Mouse (Mus musculus) liver, embryonic 15.5 days (tissue): ENCODE results near the gene Ccnj. TPM values are rescaled to one million over a fixed set of nuclear protein-coding genes. Genes with fewer than 3 reads are reported as not detected.

Source experiments
- ATAC-seq: fragments of 200-750 bp; cut with Nextera tagmentation; 2 replicates; pipeline ENCODE4 v1.8.0; 2017; ENCODE audit warnings: moderate number of reproducible peaks, mild to moderate bottlenecking, moderate library complexity; ENCODE audit not compliant: insufficient read depth
- H3K27ac ChIP-seq: fragments of 300-500 bp; sonication (generic); replicated peaks from 2 replicates; pipeline ENCODE4 v1.5.1; 2015; ENCODE audit warnings: mild to moderate bottlenecking, inconsistent platforms
- H3K27me3 ChIP-seq: fragments of 300-500 bp; sonication (generic); 2 replicates; pipeline ENCODE4 v1.6.1; 2015; ENCODE audit warnings: mild to moderate bottlenecking, inconsistent platforms
- H3K36me3 ChIP-seq: fragments of 300-500 bp; sonication (generic); replicated peaks from 2 replicates; pipeline ENCODE4 v1.6.1; 2015; ENCODE audit warnings: moderate library complexity, mild to moderate bottlenecking, inconsistent platforms
- H3K4me1 ChIP-seq: fragments of 300-500 bp; sonication (generic); replicated peaks from 2 replicates; pipeline ENCODE4 v1.6.1; 2015; ENCODE audit warnings: inconsistent platforms
- H3K4me2 ChIP-seq: fragments of 300-500 bp; sonication (generic); 2 replicates; pipeline ENCODE4 v1.6.1; 2015; ENCODE audit warnings: moderate library complexity, mild to moderate bottlenecking, inconsistent platforms
- H3K4me3 ChIP-seq: fragments of 300-500 bp; sonication (generic); replicated peaks from 2 replicates; pipeline ENCODE4 v1.5.1; 2015; ENCODE audit warnings: mild to moderate bottlenecking, inconsistent platforms
- H3K9ac ChIP-seq: fragments of 300-500 bp; sonication (generic); 2 replicates; pipeline ENCODE4 v1.6.1; 2015; ENCODE audit warnings: moderate library complexity, mild to moderate bottlenecking, inconsistent platforms
- H3K9me3 ChIP-seq: fragments of 300-500 bp; sonication (generic); replicated peaks from 2 replicates; pipeline ENCODE4 v1.6.1; 2016; ENCODE audit warnings: inconsistent platforms
- WGBS: fragments of 180-500 bp; shearing (Covaris S2); methylation state at CpG from one replicate; pipeline ENCODE4 v1.1.7; 2015; ENCODE audit warnings: mixed read lengths; ENCODE audit not compliant: insufficient replicate concordance; 5-methylcytosine and 5-hydroxymethylcytosine counted together
- polyA plus RNA-seq: library from polyadenylated mRNA; unstranded; fragments of >200 nt; fragmentation: Nextera tagmentation; extraction: Ambion mirVana; gene quantifications from 2 replicates; pipeline ENCODE4 v1.2.1, GENCODE M21; 2015

The Ccnj gene
- polyA plus RNA-seq, result 3.4 TPM in 2 replicates

DNA sequence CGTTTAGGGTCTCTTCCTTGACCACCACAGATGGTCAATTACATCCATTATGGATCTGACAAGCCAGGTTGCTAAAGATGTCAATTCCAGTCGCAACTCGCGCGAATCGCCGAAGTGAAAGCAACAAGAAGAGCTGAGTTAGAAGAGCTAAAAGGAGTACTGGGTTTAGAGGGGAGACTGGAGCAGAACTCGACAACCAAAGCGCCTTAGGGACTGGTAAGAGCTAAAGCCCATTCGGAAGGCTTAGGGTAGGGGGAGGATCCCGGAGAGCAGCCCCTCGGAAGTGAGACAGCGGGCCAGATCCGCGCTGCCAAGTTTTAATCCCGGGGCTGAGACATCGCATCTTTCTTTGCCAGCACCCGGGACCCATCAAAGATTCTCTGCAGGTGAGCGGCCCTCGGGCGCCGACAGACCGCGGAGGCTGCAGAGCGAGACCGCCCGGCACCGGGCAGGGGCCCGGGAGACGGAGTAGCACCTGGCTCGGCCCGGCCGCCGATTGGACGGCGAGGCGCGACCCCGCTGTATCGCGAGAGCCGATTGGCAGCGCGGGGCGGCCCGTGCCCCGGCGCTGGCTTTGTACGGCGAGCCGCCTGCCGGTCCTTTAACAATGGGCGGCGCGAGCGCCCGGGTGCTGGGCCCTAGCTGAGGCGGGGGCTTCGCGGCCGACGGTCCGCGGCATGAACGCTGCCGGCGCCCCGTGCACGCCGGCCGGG, at the start of gene Ccnj:
Gene Ccnj (plus strand): TSS at position 577 of the 713 bp plus-strand sequence.
- peak; percentile 99 for ATAC-seq
- Histone ChIP-seq H3K9ac (peak within 1 kb of the TSS; percentile 90), H3K27ac (peak within 1 kb of the TSS; percentile 79), H3K4me2 (peak within 1 kb of the TSS; percentile 95), H3K36me3 (0 out of 2 replicates have a peak, but pooled peaks cover 5% of the 10 kb centered on the region), H3K27me3 (peaks cover 23% of the 10 kb centered on the region), H3K9me3 (no peaks in the 10 kb centered on the region), H3K4me1 (peaks cover 44% of the 10 kb centered on the region), H3K4me3 (peak within 1 kb of the TSS; percentile 92)
- WGBS, result under 1% methylated on average over 71 of the region's 71 CpGs

DNA sequence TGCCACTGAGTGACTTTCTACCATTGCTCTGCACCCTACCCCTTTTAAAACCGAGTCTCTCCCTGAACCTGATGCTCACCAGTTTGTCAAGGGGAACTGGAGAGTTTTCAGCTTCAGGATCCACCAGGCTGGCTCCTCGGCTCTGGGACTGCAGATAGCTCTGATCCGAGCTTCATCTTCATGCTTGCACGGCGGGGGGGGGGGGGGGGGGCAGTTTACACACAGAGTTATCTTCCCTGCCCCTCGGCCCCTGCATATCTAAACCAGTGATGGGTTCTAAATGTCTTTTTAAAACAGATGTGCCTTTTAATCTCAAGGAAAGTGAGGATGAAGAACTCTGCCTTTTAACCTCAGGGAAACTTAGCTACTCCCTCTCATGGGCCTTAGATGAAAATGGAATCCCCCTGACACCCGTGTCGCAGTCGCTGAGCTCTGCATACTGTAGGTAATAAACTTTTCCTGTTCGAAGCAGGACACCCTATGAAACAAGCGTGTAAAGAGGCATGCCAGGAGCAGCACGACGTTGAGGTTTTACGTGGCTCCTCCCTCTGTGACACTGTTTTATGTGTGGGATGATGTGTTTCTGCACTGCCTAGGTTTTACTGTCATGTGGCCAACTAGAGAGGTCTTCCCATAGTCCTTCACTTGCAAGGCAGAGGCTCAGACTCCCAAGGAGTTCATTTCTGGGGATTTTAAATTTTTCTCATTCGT, 42.9 kb upstream of the Ccnj start:
- H3K27ac ChIP-seq, result no peak overlapping the region
- 50% methylated on average over 15 of the region's 15 CpGs for WGBS
- ATAC-seq, result no peak
- no peaks in the 10 kb centered on the region for H3K36me3 ChIP-seq
- H3K9ac ChIP-seq, result no peak overlapping the region
- no peak overlapping the region for H3K4me2 ChIP-seq
- H3K9me3 ChIP-seq, result no peaks in the 10 kb centered on the region
- no peaks in the 10 kb centered on the region; the same call in 1 of the 2 replicates for H3K27me3 ChIP-seq
- 0 out of 2 replicates have a peak, but pooled peaks cover 5% of the 10 kb centered on the region for H3K4me1 ChIP-seq
- H3K4me3 ChIP-seq, result no peak overlapping the region

GRCm38 (mm10) chr19:40788715-40789084, 42.4 kb upstream of the Ccnj start:
- no peak overlapping the region for H3K9ac ChIP-seq
- no peak overlapping the region for H3K27ac ChIP-seq
- H3K36me3 ChIP-seq, result no peaks in the 10 kb centered on the region
- H3K9me3 ChIP-seq, result no peaks in the 10 kb centered on the region
- H3K4me3 ChIP-seq, result no peak overlapping the region
- no peak overlapping the region for H3K4me2 ChIP-seq
- H3K27me3 ChIP-seq, result peaks cover 3% of the 10 kb centered on the region; the same call in 1 of the 2 replicates
- ATAC-seq, result no peak
- WGBS, result 48% methylated on average over 2 of the region's 2 CpGs
- 0 out of 2 replicates have a peak, but pooled peaks cover 5% of the 10 kb centered on the region for H3K4me1 ChIP-seq

DNA sequence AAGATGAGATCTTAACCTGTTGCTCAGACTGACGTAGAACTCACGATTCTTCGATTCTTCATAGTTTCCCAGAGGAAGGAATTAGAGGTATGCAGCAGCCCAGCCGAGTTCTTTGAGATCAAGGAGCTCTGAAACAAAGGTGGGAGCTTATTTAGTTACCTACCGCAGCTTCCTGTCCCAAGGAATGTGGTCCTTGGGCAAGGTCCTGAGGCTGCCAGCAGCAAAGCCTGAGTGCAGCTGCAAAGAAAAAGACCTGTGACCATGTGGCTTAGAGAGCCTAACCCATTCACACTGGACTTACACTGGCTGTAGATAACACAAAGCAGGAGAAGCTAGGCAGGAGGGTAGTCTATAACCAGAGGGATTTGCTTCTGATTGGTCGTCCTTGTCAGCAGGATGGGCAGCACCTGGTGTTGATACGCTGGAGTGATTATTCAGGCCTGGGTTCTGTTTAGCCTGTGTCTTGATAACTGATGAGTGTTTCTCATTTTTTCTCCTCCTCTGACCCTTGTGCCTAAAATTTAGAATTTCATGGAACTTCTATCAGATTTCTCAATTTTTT, 25.8 kb upstream of the Ccnj start:
- Histone ChIP-seq H3K4me2 (no peak overlapping the region), H3K9me3 (no peaks in the 10 kb centered on the region), H3K4me3 (no peak overlapping the region), H3K27me3 (peaks cover 3% of the 10 kb centered on the region; the same call in 1 of the 2 replicates), H3K4me1 (peaks cover 6% of the 10 kb centered on the region), H3K27ac (no peak overlapping the region), H3K9ac (no peak overlapping the region), H3K36me3 (no peaks in the 10 kb centered on the region)
- 0 out of 2 replicates have a peak, but pooled peaks have one; percentile 42 for ATAC-seq
- WGBS, result 53% methylated on average over 7 of the region's 7 CpGs

- Histone ChIP-seq H3K36me3 (no peaks in the 10 kb centered on the region), H3K4me1 (peaks cover 42% of the 10 kb centered on the region), H3K27me3 (peaks cover 3% of the 10 kb centered on the region; the same call in 1 of the 2 replicates), H3K9me3 (no peaks in the 10 kb centered on the region), H3K27ac (no peak overlapping the region), H3K9ac (no peak overlapping the region), H3K4me2 (no peak overlapping the region), H3K4me3 (no peak overlapping the region)
- WGBS, result 60% methylated on average over 7 of the region's 7 CpGs
- ATAC-seq, result no peak
These were observed 21.2 kb upstream of the Ccnj start for GRCm38 (mm10) chr19:40809858-40810257.

DNA sequence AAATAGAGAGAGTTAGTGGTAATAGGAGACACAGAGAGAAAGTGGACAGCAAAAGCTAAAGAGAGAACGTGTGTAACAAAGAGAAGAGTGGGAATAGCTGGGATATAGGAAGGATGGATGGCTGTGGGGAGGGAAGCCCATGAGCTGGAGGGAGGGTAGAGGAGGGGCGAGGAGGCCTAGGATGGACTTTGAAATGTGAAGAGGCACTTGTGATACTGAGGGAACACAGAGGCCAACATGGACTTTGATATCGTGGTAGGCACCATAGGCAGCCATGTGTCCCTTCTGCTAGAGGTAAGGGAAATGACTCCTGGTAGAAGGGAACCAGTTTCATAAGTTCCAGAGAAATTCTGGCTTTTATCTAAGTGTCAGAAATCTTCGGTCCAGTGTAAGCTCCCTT, 19.2 kb upstream of the Ccnj start:
- no peaks in the 10 kb centered on the region for H3K9me3 ChIP-seq
- no peak for ATAC-seq
- no peaks in the 10 kb centered on the region for H3K36me3 ChIP-seq
- WGBS, result 74% methylated on average over 4 of the region's 4 CpGs
- no peak overlapping the region for H3K9ac ChIP-seq
- H3K4me2 ChIP-seq, result no peak overlapping the region
- no peaks in the 10 kb centered on the region for H3K27me3 ChIP-seq
- H3K4me1 ChIP-seq, result peaks cover 41% of the 10 kb centered on the region
- H3K27ac ChIP-seq, result peak overlapping the region; percentile 99
- no peak overlapping the region for H3K4me3 ChIP-seq

- H3K27me3 ChIP-seq, result no peaks in the 10 kb centered on the region
- H3K4me2 ChIP-seq, result peak overlapping the region; percentile 74
- H3K4me3 ChIP-seq, result peak overlapping the region; percentile 47
- peaks cover 50% of the 10 kb centered on the region for H3K4me1 ChIP-seq
- peak; percentile 63 for ATAC-seq
- no peaks in the 10 kb centered on the region for H3K36me3 ChIP-seq
- no peaks in the 10 kb centered on the region for H3K9me3 ChIP-seq
- 16% methylated on average over 3 of the region's 3 CpGs for WGBS
- peak overlapping the region; percentile 60 for H3K9ac ChIP-seq
- H3K27ac ChIP-seq, result peak overlapping the region; percentile 99
These were observed 18.3 kb upstream of the Ccnj start for GRCm38 (mm10) chr19:40812778-40813177.

- ATAC-seq, result peak; percentile 96
- 12% methylated on average over 14 of the region's 14 CpGs for WGBS
- Histone ChIP-seq H3K9me3 (no peaks in the 10 kb centered on the region), H3K4me3 (peak overlapping the region; percentile 47), H3K36me3 (no peaks in the 10 kb centered on the region), H3K27me3 (no peaks in the 10 kb centered on the region), H3K4me2 (peak overlapping the region; percentile 74), H3K27ac (peak overlapping the region; percentile 99), H3K4me1 (peaks cover 56% of the 10 kb centered on the region), H3K9ac (peak overlapping the region; percentile 60)
These were observed 17.7 kb upstream of the Ccnj start for GRCm38 (mm10) chr19:40813385-40813784.

DNA sequence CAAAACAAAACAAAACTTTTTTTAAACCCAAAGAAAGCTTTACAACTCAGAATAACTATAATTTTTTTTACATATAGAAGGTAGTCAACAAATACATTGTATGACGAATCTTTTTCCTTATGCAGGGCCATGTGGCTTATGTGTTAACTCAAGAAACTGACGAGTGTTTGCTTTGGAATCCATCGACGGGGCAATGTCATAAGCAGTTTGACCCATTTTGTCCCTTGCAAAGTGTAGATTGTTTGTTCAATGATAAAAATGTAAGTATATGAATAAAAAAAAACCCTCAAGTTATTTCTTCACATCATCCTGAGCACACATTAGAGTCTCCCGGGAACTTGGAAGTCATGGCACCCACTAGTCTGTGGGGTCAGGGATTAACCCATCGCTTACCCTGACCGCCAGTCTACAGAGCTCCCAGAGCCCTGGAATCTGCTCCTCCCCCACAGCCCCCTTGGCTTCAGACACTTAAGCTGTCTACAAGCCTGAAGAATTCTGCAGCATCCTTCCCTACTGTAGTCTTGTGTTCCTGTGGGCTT, 15.4 kb upstream of the Ccnj start:
- H3K9ac ChIP-seq, result no peak overlapping the region
- no peaks in the 10 kb centered on the region for H3K36me3 ChIP-seq
- peaks cover 69% of the 10 kb centered on the region for H3K4me1 ChIP-seq
- no peak for ATAC-seq
- H3K4me2 ChIP-seq, result no peak overlapping the region
- no peaks in the 10 kb centered on the region for H3K27me3 ChIP-seq
- no peak overlapping the region for H3K27ac ChIP-seq
- no peak overlapping the region for H3K4me3 ChIP-seq
- WGBS, result 82% methylated on average over 7 of the region's 7 CpGs
- no peaks in the 10 kb centered on the region for H3K9me3 ChIP-seq

DNA sequence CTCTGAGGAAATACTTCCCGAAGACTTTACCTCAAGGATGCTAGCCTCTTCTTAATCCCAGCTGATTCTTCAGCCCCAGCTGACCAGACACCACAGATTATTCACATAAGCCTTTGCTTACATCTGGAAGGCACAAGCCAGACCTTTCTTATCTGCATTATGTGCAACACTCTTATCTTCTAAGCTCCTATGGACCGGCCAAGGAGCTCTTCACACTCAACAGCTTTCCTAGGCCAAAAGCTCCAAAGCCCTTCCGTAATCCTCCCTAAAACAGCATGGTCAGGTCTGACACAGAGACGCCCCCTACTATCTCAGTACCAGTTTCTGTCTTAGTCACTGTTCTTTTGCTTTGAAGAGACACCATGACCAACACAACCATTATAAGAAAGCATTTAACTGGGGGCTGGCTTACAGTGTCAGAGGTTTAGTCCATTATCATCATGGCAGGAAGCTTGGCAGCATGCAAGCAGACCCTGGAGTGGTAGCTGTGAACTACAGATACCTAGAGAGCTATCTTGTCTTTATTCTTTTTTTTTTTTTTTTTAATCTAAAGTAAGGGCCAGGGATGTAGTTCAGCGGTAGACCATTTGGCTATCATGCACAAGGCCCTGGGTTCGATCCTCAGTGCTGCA, 13.1 kb upstream of the Ccnj start:
- Histone ChIP-seq H3K27ac (peak overlapping the region; percentile 84), H3K4me2 (peak overlapping the region; percentile 51), H3K4me3 (no peak overlapping the region), H3K27me3 (peaks cover 5% of the 10 kb centered on the region; the same call in 1 of the 2 replicates), H3K36me3 (no peaks in the 10 kb centered on the region), H3K9me3 (no peaks in the 10 kb centered on the region), H3K9ac (no peak overlapping the region), H3K4me1 (peaks cover 49% of the 10 kb centered on the region)
- WGBS, result 27% methylated on average over 6 of the region's 6 CpGs
- ATAC-seq, result 0 out of 2 replicates have a peak, but pooled peaks have one; percentile 14
